Comparison of ENCODE assay signal across 27 mouse cellular contexts in the genomic region with DNA sequence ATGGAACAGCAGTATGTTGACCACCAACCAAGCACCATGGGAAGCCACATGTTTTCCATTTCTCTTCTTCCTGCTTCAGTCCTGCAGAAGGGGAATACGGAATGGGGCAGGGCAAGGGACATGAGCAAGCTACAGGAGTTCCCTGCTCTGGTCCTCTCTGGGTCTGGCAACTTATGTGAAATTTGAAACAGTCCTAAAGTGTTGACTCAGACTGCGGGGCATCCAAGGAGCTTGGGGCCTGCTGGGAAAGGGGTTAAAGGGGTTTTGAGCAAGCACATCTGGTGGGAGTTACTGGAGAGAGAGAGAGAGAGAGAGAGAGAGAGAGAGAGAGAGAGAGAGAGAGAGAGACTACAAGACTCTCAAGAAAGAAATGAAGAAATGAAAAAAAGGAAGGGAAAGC. TPM values are rescaled to one million over a fixed set of nuclear protein-coding genes. Genes with fewer than 3 reads are reported as not detected.
DNase-seq lines count a peak whose midpoint lies in the region; ATAC-seq lines count a peak whose summit lies in the region.
"Had no signal": no experiment of that assay in that cellular context is flagged by ENCODE, and none has a peak within 500 bp of the region (broad histone marks: within the 10 kb centered on the region; RNA-seq: fewer than 3 reads in every experiment).

No protein-coding gene starts in this region.

- no peak for ATAC-seq in embryonic facial prominence, embryonic 12.5 days (ENCODE audit: insufficient number of reproducible peaks, insufficient read depth, low FRiP score, low TSS enrichment)
- no peak for ATAC-seq in limb, embryonic 12.5 days (ENCODE audit: insufficient number of reproducible peaks, insufficient read depth, low FRiP score, low TSS enrichment, low read depth)
- ATAC-seq in activated CD4-positive, CD25-positive, alpha-beta regulatory T cell, adult 4 months = no peak
- ATAC-seq: CD4-positive, CD25-positive, alpha-beta regulatory T cell, adult 4 months; hindbrain, embryonic 16.5 days; intestine, postnatal 0 days had no signal

- DNase-seq in embryo, embryonic 10 days (ENCODE audit: low spot score) = peak; percentile 35
- no peak for DNase-seq in embryo, embryonic 9.5 days (ENCODE audit: extremely low spot score)
- DNase-seq in NIH3T3 (ENCODE audit: low read depth) = peak; percentile 92
- DNase-seq in adrenal gland, adult (ENCODE audit: inconsistent age in 2 of 2, low spot score in 1 of 2) = no peak
- DNase-seq in spleen, adult 18-20 months = no peak
- DNase-seq: adrenal gland, adult 2 months; cerebellum, adult 11 months; cerebellum, postnatal 10 days; heart, adult 18-20 months; heart, postnatal 36 days; kidney, postnatal 4 days; layer of hippocampus, adult 9-11 months; lung, embryonic 14.5 days; midbrain, embryonic 14.5 days; right cerebral cortex, postnatal 14 days had no signal

- peak overlapping the region; percentile 17; the same call in 1 of the 2 replicates for H3K27ac ChIP-seq in embryonic facial prominence, embryonic 12.5 days
- H3K27ac ChIP-seq in limb, embryonic 12.5 days = 0 out of 2 replicates have a peak overlapping the region, but pooled peaks have one; percentile 51
- H3K27ac ChIP-seq: kidney, embryonic 15.5 days; left cerebral cortex, adult 2 months; neural tube, embryonic 15.5 days had no signal

- no peaks in the 10 kb centered on the region for H3K9me3 ChIP-seq in embryonic facial prominence, embryonic 12.5 days
- no peaks in the 10 kb centered on the region for H3K9me3 ChIP-seq in limb, embryonic 12.5 days
- H3K9me3 ChIP-seq: kidney, embryonic 15.5 days; neural tube, embryonic 15.5 days had no signal

- H3K4me1 ChIP-seq in embryonic facial prominence, embryonic 12.5 days = no peaks in the 10 kb centered on the region
- 0 out of 2 replicates have a peak, but pooled peaks cover 4% of the 10 kb centered on the region for H3K4me1 ChIP-seq in limb, embryonic 12.5 days (replicated peaks)
- H3K4me1 ChIP-seq: kidney, embryonic 15.5 days; neural tube, embryonic 15.5 days had no signal

- H3K4me2 ChIP-seq in embryonic facial prominence, embryonic 12.5 days (replicated peaks) = no peak overlapping the region
- no peak overlapping the region for H3K4me2 ChIP-seq in limb, embryonic 12.5 days
- H3K4me2 ChIP-seq: kidney, embryonic 15.5 days; lung, embryonic 14.5 days; neural tube, embryonic 15.5 days had no signal

- H3K4me3 ChIP-seq in embryonic facial prominence, embryonic 12.5 days = no peak overlapping the region
- H3K4me3 ChIP-seq in limb, embryonic 12.5 days (replicated peaks) = no peak overlapping the region
- H3K4me3 ChIP-seq: kidney, embryonic 15.5 days; left cerebral cortex, adult 2 months; myocyte; neural tube, embryonic 15.5 days had no signal

- H3K36me3 ChIP-seq in embryonic facial prominence, embryonic 12.5 days = no peaks in the 10 kb centered on the region
- H3K36me3 ChIP-seq in limb, embryonic 12.5 days = no peaks in the 10 kb centered on the region
- H3K36me3 ChIP-seq: kidney, embryonic 15.5 days; neural tube, embryonic 15.5 days had no signal

- no peak overlapping the region for H3K9ac ChIP-seq in embryonic facial prominence, embryonic 12.5 days
- no peak overlapping the region for H3K9ac ChIP-seq in limb, embryonic 12.5 days (replicated peaks)
- H3K9ac ChIP-seq: kidney, embryonic 15.5 days; lung, embryonic 14.5 days; neural tube, embryonic 15.5 days had no signal

- 21% methylated on average over 2 of the region's 2 CpGs for WGBS in embryonic facial prominence, embryonic 12.5 days
- 10% methylated on average over 2 of the region's 2 CpGs for WGBS in limb, embryonic 12.5 days

- no peaks in the 10 kb centered on the region for H3K27me3 ChIP-seq in embryonic facial prominence, embryonic 12.5 days
- no peaks in the 10 kb centered on the region for H3K27me3 ChIP-seq in limb, embryonic 12.5 days
- H3K27me3 ChIP-seq: neural tube, embryonic 15.5 days had no signal

RNA-seq across cellular contexts. Expression of gene Prpsap1, which starts 14.7 kb away (rescaled TPM):
- polyA plus RNA-seq in embryonic facial prominence, embryonic 12.5 days (2016; fragmentation: Nextera tagmentation; extraction: Ambion mirVana) = 197 and 211 TPM in 2 replicates
- polyA plus RNA-seq in limb, embryonic 12.5 days (2016; fragmentation: Nextera tagmentation; extraction: Ambion mirVana) = 186 and 199 TPM in 2 replicates
- polyA plus RNA-seq in activated CD4-positive, CD25-positive, alpha-beta regulatory T cell, adult 4 months (2017; shearing (Covaris generic)) = 10 to 100 TPM; 47.3 to 60.5 TPM

RNA-seq across cellular contexts. Expression of gene Sphk1, which starts 22.0 kb away (rescaled TPM):
- polyA plus RNA-seq in embryonic facial prominence, embryonic 12.5 days (2016; fragmentation: Nextera tagmentation; extraction: Ambion mirVana) = 6.9 and 8.3 TPM in 2 replicates
- 1.4 and 1.8 TPM in 2 replicates for polyA plus RNA-seq in limb, embryonic 12.5 days (2016; fragmentation: Nextera tagmentation; extraction: Ambion mirVana)
- not detected for polyA plus RNA-seq in activated CD4-positive, CD25-positive, alpha-beta regulatory T cell, adult 4 months (2017; shearing (Covaris generic))

RNA-seq across cellular contexts. Expression of gene Qrich2, which starts 42.6 kb away (rescaled TPM):
- 0.14 and 0.39 TPM in 2 replicates for polyA plus RNA-seq in embryonic facial prominence, embryonic 12.5 days (2016; fragmentation: Nextera tagmentation; extraction: Ambion mirVana)
- polyA plus RNA-seq in limb, embryonic 12.5 days (2016; fragmentation: Nextera tagmentation; extraction: Ambion mirVana) = 0.35 TPM in 2 replicates
- polyA plus RNA-seq in activated CD4-positive, CD25-positive, alpha-beta regulatory T cell, adult 4 months (2017; shearing (Covaris generic)) = not detected
- polyA plus RNA-seq: CD4-positive, CD25-positive, alpha-beta regulatory T cell, adult 4 months; heart, embryonic 14.5 days; midbrain, embryonic 14.5 days; myocyte; neural tube, embryonic 15.5 days; stomach, embryonic 14.5 days had no signal

Comparison
In these comparisons a context has a peak if more than half of its experiments do, and no peak if none do; other contexts are left out.
1. DNase-seq: peak in embryo, embryonic 10 days (single experiment) and NIH3T3 (single experiment); none in embryo, embryonic 9.5 days (single experiment), adrenal gland, adult (0 of 2) and spleen, adult 18-20 months (0 of 2).